Mouse (Mus musculus): ENCODE results near the gene Plekhm3.

Gene Plekhm3

GRCm38 (mm10) chr1:64927437-64928274 is 29.0 kb downstream of the Plekhm3 start:
- DNase-seq: no peak

- DNase-seq: no peak
Measured at GRCm38 (mm10) chr1:64925594-64925993, 31.0 kb downstream of the Plekhm3 start.

- DNase-seq: no peak
Measured at GRCm38 (mm10) chr1:64924283-64924682, 32.3 kb downstream of the Plekhm3 start.

- DNase-seq: peak; percentile 19
Measured at GRCm38 (mm10) chr1:64918810-64919528, 37.7 kb downstream of the Plekhm3 start.

GRCm38 (mm10) chr1:64917966-64918365 is 38.7 kb downstream of the Plekhm3 start:
- no peak for DNase-seq

GRCm38 (mm10) chr1:64916884-64917507 is 39.6 kb downstream of the Plekhm3 start:
- DNase-seq: no peak

GRCm38 (mm10) chr1:64914356-64914755 is 42.3 kb downstream of the Plekhm3 start:
- no peak for DNase-seq

GRCm38 (mm10) chr1:64907740-64908139 is 48.9 kb downstream of the Plekhm3 start:
- DNase-seq: no peak

GRCm38 (mm10) chr1:64906226-64906625 is 50.4 kb downstream of the Plekhm3 start:
- no peak for DNase-seq

- peak; percentile 30 for DNase-seq
Measured at GRCm38 (mm10) chr1:64903415-64903814, 53.2 kb downstream of the Plekhm3 start.

- DNase-seq: no peak
Measured at GRCm38 (mm10) chr1:64902804-64903203, 53.8 kb downstream of the Plekhm3 start.

- DNase-seq: no peak
Measured at GRCm38 (mm10) chr1:64899763-64900162, 56.9 kb downstream of the Plekhm3 start.

- no peak for DNase-seq
Measured at GRCm38 (mm10) chr1:64897485-64897884, 59.1 kb downstream of the Plekhm3 start.

- DNase-seq: no peak
Measured at GRCm38 (mm10) chr1:64893806-64894205, 62.8 kb downstream of the Plekhm3 start.

- DNase-seq: no peak
Measured at GRCm38 (mm10) chr1:64891332-64891731, 65.3 kb downstream of the Plekhm3 start.

- DNase-seq: no peak
Measured at GRCm38 (mm10) chr1:64887502-64888203, 69.0 kb downstream of the Plekhm3 start.

GRCm38 (mm10) chr1:64886718-64887117 is 69.9 kb downstream of the Plekhm3 start:
- no peak for DNase-seq

- no peak for DNase-seq
Measured at GRCm38 (mm10) chr1:64885328-64885727, 71.3 kb downstream of the Plekhm3 start.

- no peak for DNase-seq
Measured at GRCm38 (mm10) chr1:64884007-64884406, 72.6 kb downstream of the Plekhm3 start.

- DNase-seq: no peak
Measured at GRCm38 (mm10) chr1:64880613-64881012, 76.0 kb downstream of the Plekhm3 start.

GRCm38 (mm10) chr1:64878795-64879240 is 77.8 kb downstream of the Plekhm3 start:
- DNase-seq: peak; percentile 29

- DNase-seq: peak; percentile 42
Measured at GRCm38 (mm10) chr1:64876276-64876675, 80.3 kb downstream of the Plekhm3 start.

GRCm38 (mm10) chr1:64875712-64876111 is 80.9 kb downstream of the Plekhm3 start:
- DNase-seq: no peak

Measured in kidney, postnatal 14 days (tissue).